Mouse (Mus musculus) left cerebral cortex, postnatal 14 days (tissue): ENCODE data around the gene Gemin7. TPM values are rescaled to one million over a fixed set of nuclear protein-coding genes. Genes with fewer than 3 reads are reported as not detected.
"Not testable (repeated sequence)": the region's sequence is repeated elsewhere in the genome, so short reads cannot be mapped to it uniquely, and the experiment has no call there.

Experiments used
- DNase-seq, 2 experiments: peaks; one replicate each; pipeline ENCODE4 v3.0.0; 2021 to 2022; ENCODE audit warnings: low spot score in 2 of 2, mixed read lengths in 1 of 2
- intact Hi-C: fragments of 180-260 bp; cut with DNase I; formaldehyde crosslinking; loops from one replicate; pipeline ENCODE4 v1.15.1; 2025
- long read RNA-seq, 2 experiments: library from polyadenylated mRNA; stranded (forward); transcript quantifications; one replicate each; pipeline ENCODE4 v2.0.0; 2021
- total RNA-seq, 2 experiments: library from RNA; stranded (reverse); gene quantifications; 2 replicates each; pipeline ENCODE4 v1.2.3; 2021

Gene Gemin7
- total RNA-seq: 10 to 100 TPM; 43.8 to 46.0 TPM
- long read RNA-seq, experiment 1, transcript Gemin7-201 (2 exons, 763 nt): major isoform, 34 of 39 reads
- long read RNA-seq, experiment 1, partial matches to known transcripts: 0 of 39 reads
- long read RNA-seq, experiment 1, other reads (novel, unspliced or antisense): 5 of 39 reads
- long read RNA-seq, experiment 2, transcript Gemin7-201 (2 exons, 763 nt): major isoform, 34 of 36 reads
- long read RNA-seq, experiment 2, partial matches to known transcripts: 0 of 36 reads
- long read RNA-seq, experiment 2, other reads (novel, unspliced or antisense): 1 of 36 reads

DNA sequence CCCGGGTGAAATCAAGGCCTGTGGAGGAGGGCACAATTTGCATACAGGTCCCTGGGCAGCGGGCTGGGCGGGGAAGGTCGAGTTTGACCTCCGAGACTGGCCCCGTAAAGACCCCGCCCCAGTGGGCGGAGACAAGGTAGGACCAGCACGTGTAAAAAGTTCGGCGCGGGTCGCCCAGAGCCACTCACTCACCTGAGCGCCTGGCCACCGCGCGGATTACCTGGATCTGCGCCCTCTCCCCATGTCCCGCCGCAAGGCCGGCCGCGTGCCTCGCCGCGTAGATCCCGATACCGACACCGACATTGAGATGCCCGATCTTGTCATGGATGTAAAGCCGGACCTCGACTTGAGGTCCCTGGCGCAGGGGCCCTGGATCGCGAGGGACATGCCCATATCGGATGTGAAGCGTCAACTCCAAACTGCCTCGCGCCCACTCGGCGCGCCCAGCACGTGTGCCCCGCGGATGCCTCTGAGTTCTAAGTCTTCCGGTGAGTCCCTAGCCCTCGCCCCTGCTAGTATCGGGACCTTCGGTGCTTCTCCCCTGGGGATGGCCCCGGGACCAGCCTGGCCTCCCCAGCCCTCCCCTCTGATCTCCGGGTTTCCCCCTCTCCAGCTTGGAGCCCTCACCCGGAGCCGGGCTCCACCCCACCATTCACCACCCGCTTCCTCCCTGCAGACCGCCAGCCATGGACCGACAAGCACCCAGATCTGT is at the start of gene Gemin7, which contains the start of gene Zfp296:
Gene Gemin7 (minus strand): TSS at position 455 of the 712 bp plus-strand sequence.
Gene Zfp296 (plus strand): TSS at position 147 of the 712 bp plus-strand sequence.
- no peak for DNase-seq
- intact Hi-C loops: loop anchor here (10.0 kb wide), 1 partner anchor 172 kb away; the partner anchor contains the start of genes Ckm and Klc3

DNA sequence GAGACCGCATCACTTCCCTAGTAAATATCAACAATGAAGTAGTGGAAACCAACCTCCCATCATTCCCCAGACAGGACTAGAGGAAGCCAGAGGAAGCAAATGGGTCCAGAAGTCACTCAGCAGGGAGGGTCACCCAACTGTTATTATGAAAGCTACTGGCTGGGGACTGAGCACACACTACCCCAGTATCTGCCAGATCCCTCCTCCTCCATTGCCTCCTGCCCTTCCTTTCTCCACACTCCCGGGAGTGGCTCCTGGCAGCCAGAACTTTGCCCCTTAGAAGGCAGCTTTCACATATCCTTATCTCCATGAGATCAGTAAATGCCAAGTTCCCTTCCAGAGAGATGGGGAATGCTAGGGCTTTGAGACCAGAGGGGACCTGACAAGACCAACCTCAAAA is 46.0 kb upstream of the Gemin7 start:
- intact Hi-C loops: no loop called here
- DNase-seq: no peak

DNA sequence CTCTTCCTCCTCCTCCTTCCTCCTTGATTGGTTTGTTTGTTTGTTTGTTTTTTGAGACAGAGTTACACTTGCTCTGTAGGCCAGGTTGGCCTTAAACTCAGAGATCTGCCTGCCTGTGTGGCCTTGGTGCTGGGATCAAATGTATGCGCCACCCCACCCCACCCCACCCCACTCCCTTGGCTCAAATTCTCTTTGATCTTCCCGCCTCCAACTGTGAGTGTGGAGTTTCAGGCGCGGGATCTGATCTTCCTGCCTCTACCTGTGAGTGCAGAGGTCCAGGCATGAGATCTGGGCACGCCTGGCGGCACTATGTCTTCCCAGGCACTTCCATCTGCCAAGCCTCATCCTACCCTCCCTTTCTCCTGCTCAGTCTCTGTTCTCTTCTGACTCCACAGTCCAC is 44.8 kb upstream of the Gemin7 start:
- DNase-seq: no peak
- intact Hi-C loops: no loop called here

DNA sequence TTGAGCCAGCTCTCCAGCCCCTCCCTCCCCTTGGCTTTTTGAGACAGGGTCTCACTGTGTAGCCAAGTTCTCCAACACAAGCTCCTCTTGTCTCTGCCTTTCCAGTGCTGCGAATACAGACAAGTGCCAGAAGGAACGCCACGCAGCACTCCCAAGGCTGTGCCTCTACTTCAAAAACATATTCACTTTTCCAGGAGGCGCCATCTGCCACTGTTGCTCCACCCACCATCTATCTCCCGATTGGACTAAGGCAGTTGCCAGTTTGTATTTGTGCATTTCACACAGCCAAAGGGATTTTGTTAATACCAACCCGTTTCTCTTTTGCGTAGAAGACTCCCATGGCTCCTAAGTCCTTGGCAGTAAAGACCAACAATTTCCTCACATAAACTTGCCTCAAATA is 43.4 kb upstream of the Gemin7 start:
- DNase-seq: peak; percentile 59 to 81
- intact Hi-C loops: no loop called here

DNA sequence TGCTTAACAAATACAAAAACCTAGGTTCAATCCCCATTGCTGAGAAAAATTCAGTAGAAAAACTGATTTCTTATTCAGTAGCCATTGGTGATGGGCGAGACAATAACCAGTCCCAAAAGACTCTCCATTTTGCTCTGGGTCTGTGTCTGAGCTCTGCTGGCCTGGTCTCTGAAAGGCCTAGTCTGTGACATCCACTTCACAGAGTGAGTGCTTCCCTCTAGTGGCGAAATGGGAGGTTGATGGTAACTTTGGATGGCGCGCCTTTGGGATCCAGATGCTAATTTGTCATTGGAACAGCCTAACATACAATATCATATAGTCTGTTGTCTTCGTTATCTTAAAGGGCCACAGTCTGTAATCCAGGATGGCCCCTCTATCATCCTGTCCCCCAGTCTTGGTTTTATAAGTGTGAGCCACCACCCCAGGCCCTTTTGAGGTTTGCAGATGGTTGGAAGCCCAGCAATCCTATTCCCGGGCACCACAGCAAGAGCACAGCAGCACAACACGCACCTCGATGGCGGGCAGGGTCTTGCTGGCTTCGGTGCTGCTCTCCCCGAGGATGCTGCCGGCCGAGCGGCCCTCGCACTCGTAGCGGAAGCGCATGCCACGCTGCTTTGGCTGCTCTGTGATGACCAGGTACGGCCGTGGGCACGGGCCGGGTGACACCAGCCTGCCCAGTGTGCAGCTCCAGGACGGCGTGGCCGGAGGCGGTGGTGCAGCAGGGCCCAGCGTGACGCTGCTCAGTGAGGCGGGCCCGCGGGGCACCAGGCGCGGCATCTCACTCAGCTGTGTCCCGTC is 41.8 kb upstream of the Gemin7 start:
- intact Hi-C loops: loop anchor here (10.0 kb wide), 1 partner anchor 214 kb away; the partner anchor contains the start of genes Ckm and Klc3
- peak; percentile 83 to 84 for DNase-seq

DNA sequence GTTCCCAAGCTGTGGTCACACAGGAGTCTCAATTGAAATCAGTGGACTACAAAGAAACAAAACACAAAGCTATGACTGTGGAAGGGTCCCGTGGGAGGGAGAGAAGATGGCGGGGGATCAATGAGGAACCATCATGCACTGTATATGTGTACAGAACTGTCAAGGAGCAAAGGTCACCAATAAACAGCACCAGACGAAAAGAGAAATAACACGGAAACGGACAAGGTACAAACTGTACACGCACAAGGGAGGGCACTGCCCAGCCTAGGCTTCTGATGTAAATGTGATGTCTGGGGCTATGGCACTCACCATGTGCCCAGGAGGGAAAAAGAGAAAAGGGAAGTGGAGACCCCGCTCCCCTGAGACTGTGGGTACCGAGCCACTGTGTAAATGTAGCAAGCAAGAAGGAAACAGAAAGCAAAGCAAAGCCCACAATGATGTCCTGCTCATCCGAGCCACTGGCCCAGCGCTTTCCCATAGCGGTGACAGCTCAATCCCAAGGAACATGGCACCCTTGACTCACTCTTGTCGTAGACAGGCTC is 37.7 kb upstream of the Gemin7 start:
- intact Hi-C loops: loop anchor here (10.0 kb wide), 1 partner anchor 210 kb away; the partner anchor contains the start of genes Ckm and Klc3
- DNase-seq: no peak

DNA sequence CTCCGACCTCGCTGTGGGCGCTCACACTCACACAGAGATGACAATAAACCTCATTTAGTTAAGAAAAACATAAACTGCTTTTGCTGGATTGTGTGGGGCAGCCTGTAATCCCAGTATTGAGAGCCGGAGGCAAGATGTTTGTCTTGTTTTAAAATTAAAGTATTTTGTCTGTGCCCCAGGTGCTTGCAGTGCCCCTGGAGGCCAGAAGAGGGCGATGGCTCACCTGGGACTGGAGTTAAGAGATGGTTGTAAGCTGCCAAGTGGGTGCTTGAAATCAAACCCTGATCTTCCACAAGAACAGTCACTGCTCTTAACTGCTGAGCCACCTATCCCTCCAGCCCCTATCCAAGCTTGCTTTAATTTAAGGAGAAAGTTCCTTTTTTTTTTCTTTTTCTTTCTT is 33.6 kb upstream of the Gemin7 start:
- DNase-seq: no peak
- intact Hi-C loops: loop anchor here (10.0 kb wide), 1 partner anchor 206 kb away; the partner anchor contains the start of genes Ckm and Klc3

DNA sequence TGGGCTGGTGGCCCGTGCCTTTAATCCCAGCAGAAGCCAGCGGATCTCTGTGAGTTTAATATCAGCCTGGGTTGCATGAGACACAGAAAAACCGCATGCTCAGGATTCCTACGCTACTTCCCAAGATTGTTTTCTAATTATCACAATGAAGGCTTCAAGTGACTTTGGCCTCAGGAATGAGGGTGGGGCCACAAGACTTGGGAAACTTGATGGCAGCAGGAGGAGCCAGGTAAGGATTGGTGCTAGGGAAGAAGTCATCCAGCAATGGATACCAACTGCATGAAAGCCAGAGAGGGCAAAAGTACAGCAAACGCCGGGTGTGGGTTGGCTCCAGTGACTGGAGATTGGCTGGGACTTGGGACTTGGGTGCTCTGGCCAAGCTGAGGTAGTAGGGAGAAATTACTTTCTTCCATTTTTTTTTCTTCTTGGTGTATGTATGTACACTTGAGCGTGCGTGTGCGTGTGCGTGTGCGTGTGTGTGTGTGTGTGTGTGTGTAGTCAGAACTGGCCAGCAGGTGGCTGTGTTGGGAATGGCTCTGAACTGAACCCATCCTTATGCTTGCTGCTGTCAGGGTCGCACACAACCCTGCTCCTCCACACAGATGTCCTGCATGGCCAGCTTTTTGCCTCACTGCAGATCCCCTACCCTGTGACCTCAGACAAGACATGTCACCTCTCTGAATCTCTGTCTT is 32.4 kb upstream of the Gemin7 start:
- intact Hi-C loops: loop anchor here (10.0 kb wide), 1 partner anchor 205 kb away; the partner anchor contains the start of genes Ckm and Klc3
- no peak for DNase-seq

DNA sequence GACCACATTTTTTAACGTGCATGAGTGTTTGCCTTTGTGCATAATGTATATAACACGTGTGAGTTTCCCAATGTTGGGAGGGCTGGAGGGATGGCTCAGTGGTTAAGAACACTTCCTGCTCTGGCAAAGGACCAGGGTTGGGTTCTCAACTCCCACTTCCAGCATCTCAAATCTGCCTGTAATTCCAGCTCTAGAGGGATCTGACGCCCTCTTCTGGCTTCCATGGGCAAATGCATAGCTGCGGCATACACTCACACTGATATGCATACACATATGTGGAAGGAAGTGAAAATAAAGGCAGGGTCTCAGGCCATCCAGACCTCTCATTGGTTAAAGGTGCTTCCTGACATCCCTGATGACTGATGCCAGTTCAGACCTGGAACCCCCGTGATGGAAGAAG is 29.9 kb upstream of the Gemin7 start:
- no peak for DNase-seq
- intact Hi-C loops: no loop called here

DNA sequence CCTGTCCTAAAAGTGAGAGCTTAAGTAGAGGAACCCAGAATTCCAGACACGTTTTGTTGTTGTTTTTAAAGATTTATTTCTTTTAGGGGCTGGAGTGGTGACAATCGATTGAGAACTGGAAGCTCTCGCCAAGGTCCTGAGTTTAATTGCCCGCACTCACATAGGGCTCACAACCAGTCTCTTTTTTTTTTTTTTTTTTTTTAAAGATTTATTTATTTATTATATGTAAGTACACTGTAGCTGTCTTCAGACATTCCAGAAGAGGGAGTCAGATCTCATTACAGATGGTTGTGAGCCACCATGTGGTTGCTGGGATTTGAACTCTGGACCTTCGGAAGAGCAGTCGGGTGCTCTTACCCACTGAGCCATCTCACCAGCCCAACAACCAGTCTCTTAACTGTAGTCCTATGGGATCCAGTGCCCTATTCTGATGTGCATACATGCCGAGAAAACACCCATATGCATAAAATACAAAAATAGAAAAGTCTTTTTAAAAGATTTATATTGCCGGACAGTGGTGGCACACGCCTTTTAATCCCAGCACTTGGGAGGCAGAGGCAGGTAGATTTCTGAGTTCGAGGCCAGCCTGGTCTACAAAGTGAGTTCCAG is 27.3 kb upstream of the Gemin7 start:
- DNase-seq, intact Hi-C loops: not testable (repeated sequence)

DNA sequence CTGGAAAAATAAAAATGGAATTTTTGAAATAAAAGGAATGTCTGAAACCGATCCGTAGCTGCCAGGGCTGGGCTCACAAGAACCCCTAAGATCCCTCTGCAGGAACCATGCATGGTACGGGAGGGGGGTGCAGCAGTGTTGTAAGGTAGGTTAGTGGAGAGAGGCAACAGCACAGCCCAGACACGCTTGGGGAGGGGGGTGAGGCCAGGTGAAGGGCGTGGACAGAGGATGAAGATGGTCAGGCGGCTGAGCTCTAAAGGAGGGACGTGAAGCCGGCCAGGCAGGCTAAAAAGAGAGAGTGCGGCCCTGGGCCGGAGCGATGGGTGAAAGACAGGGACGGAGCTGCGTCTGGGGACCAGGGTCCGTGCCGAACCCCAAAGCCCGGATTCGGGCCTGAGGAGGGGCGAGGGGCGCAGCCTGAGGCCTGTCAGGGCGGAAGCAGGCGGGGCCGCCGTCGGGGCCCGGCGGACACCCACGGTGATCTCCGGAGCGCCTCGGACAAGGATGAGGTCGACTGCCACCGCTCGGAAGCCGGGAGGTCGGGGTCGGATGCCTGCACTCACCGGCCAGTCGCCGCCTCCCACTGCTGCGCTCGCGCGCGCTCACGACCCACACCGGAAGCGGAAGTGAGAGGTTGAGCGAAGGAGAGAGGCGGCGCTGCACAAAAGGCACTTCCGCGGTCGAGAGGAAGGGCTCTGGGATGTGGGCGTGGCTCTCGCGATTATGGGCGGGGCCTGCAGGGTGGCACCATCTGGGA is 26.6 kb upstream of the Gemin7 start, which contains the start of gene Clasrp:
Gene Clasrp (minus strand): TSS at position 638 of the 757 bp plus-strand sequence.
- peak; percentile 93 to 94 for DNase-seq
- intact Hi-C loops: no loop called here

DNA sequence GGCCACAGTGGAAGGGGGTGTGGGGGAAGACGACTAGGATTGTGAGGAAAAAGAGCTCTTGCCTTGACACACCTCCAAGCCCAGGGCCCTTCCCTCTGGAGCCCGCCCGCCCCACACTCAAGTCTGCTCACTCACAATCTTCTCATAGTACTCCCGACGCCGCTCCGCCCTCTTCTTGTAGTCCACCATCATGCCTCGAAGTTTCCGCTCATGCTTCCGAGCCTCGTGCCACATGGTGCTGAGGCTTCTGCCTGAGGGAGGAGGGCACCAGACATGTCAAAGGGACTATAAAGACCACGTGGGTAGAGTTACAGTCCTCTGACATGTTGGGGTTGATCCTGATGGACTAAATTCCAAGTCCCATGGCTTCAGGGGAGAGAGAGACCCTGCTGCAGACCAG is 25.7 kb upstream of the Gemin7 start:
- intact Hi-C loops: no loop called here

DNA sequence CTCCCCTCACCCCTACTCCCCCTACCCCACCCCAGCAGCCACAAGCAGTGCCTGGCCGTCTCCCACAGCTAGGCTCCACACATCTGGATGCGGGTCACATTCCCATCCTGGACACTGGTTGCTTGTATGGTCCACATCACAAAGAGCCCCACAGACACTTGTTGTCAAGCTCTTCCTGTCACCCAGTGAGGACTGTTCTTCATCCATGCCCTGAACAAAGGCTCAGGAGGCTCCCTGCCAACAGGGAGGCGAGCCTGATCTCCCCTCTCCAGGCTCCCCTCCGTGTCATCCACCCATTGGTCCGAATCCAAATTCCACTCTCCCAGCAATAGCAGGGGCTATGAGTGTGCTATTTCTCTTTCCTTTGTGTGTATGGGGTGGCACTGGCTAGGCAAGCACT is 23.2 kb upstream of the Gemin7 start:
- DNase-seq: peak; percentile 24 to 41
- intact Hi-C loops: no loop called here

More for the DNA sequence above, 25.7 kb upstream of the Gemin7 start:
- DNase-seq: no peak

DNA sequence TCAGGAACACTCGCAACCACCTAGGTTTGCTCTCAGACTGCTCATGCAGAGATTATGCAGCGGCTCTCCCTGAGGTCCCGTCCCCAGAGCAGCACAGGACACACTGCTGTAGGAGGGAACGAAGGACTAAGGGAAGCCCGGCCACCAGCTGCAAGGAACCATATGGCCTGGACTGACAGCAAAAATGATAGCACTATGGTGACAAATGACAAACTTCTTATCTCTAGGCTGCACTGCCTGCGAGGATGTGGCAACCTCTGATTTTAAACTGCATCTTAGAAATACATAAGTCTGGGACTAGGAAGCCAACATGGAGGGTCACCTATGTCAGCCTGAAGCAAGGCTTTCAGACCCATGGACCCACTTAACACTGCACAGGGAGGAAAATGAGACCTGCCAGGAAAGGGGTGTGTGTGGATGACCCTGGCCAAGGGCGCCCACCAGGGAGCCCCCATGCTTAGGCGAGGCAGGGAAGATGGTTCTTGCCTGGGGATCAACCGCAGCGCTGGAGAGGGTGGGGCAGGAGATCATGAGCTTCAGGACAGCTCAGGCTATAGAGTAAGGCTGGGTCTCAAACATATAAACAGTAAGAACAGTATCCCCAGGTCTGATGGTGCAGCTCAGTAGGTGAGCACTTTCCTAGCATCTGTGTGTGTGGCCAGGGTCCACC is 15.8 kb upstream of the Gemin7 start:
- DNase-seq: no peak
- intact Hi-C loops: no loop called here

DNA sequence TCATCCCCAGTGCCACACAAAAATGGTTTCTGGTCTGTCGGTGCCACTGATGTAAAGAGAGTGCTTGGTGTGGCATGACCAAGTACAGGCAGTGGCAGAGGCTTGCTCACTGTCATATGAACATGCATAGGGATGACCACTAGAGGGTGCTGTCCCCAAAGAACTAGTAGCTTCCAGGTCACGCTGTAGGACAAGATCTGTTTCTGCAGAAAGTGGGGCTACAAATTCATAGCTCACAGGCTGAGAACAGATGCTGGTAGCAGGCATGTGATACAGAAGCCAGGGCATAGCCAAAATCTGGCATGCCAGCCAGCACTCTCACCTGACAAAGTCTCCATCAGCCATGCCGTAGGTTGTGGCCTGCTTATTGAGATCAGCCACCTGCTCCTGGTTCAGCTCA is 12.5 kb upstream of the Gemin7 start:
- peak; percentile 82 to 90 for DNase-seq
- intact Hi-C loops: no loop called here

DNA sequence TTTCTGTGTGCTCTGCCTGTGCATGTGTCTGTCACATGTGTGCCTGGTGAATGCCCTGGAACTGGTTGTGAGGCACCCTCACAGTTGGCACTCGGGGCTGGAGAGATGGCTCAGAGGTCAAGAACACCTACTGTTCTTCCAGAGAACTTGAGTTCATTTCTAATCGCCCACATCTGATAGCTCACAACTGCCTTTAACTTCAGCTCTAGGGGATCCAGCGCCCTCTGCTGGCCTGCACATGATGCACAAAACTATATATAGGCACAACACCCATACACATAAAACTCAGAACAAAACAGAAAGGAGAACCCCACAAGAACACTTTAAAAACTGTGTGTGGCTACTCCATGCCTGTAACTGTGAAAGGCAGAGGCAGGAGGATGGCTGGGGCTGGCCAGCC is 11.8 kb upstream of the Gemin7 start:
- intact Hi-C loops: no loop called here
- peak; percentile 66 to 79 for DNase-seq

DNA sequence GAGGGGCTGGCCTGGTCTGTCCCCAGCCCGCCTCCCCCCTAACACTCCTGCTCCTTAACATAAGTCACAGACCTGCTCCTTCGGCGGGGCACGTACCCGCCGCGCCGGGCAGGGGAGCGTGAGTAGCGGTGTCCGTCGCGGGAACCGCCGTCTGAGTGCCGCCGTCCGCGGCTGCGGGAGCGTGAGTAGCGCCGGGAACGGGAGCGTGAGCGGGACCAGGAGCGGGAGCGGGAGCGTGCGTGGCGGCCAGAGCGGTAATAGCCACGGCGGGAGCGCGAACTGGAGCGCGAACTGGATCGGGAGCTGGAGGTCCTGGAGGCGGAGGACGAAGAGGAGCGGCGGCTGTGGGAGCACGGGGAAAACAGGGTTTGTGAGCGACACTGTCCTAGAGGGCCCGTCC is 8.9 kb upstream of the Gemin7 start:
- intact Hi-C loops: no loop called here
- DNase-seq: no peak
